Mouse (Mus musculus): ENCODE results near the gene Ift88. TPM values are rescaled to one million over a fixed set of nuclear protein-coding genes. Genes with fewer than 3 reads are reported as not detected.

The Ift88 gene
- total RNA-seq (2021), result 10 to 100 TPM; 13.6 to 14.2 TPM
- long read RNA-seq, experiment 1, partial matches to known transcripts, result 1 of 11 reads
- long read RNA-seq, experiment 1, other reads (novel, unspliced or antisense), result 6 of 11 reads
- long read RNA-seq, experiment 2, transcript Ift88-201 (26 exons, 3,088 nt), result major isoform, 5 of 14 reads
- long read RNA-seq, experiment 2, partial matches to known transcripts, result 1 of 14 reads
- long read RNA-seq, experiment 2, other reads (novel, unspliced or antisense), result 8 of 14 reads

DNA sequence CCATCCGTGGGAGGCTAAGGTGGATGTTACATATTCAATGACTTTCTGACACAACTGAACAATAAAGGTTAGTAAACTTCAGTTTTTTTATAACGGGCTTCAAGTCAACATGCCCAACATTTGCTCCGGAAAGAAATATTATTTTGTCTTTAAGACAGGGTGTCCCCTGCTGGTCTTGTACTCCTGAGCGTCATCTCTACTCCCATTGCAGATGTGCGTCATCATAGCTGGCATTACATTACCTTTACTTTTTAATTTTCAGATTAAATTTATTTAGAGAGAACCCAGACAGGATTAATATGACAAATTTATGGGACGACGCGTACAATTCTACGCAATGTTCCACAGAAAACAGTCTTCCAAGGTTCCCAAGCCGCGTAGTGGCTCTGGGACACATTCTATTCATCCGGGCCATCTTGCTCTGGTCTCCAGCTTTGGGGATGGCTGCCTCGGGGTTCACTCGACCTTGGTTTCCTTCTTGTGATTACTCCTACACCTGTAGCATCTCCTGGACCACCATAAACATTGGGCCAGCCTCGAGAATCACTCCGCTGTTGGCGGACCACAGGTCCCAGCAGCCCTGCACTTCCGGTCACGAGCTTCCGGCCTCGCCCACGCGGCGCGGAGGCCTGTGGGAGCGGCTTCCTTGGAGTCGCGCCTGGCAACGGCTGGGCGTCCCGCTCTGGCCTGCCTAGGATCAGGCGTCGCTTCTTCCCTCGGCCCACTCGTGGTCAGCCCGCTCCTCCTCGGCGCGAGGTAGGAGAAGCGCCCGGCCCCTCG is at the start of gene Ift88:
TSS of gene Ift88 (plus strand) at position 631 of the 780 bp plus-strand sequence.
- DNase-seq (ENCODE audit: low spot score in 2 of 2), result peak; percentile 90 to 95

DNA sequence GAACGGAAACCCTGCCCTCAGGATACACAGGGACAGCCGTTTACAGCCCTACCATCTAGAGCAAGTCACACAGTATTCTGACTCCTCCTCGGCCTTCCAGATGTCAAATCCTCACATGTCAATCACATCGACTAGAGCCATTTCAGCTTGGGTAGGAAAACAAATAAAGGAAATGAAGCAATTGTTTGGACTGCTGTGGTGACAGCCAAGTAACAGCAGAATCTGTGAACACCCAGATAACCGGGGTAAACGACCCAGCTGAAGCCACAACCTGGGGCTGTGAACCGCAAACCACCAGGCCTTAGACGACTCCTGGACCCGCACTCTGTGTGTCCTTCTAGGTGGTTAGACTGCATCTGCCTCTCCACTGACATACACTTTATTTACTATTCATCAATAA is 48.7 kb upstream of the Ift88 start:
- no peak for DNase-seq (ENCODE audit: low spot score in 2 of 2)

DNA sequence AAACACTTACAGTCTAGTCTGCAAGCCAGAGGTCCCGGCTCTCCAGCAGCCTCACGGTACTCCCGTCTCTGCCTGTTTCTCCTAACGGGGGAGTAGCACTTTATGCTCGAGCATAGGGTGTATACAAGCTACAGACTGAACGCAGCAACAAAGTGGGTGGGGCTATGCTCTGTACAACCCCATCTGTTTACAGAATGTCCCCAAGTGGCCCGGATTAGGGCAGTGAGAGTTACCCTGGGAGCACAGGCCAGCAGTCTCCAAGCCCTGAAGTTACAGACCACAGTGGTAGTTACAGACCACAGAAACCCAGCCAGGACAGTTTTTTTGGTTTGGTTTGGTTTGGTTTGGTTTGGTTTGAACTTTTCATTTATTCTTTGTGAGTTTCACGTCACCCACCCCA is 47.8 kb upstream of the Ift88 start:
- DNase-seq (ENCODE audit: low spot score in 2 of 2), result no peak

DNA sequence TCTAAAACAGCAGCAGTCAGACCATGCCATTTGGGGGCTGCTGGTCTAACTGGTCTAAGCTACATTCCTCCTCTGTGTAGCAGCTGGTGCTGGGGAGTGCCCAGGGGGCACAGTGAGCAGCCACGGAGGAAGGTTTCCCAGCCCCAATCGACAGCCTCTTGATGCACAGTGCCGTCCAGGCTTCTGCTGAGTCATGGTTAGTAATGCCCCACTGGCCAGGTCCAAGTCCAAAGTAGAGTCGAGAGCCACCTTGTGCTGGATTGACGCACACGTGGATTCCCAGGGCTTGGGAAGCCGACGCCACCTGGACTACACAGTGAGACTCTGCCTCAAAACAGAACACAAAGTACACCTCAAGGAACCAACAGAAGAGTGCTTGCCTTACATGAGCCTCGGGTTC is 46.9 kb upstream of the Ift88 start:
- no peak for DNase-seq (ENCODE audit: low spot score in 2 of 2)

DNA sequence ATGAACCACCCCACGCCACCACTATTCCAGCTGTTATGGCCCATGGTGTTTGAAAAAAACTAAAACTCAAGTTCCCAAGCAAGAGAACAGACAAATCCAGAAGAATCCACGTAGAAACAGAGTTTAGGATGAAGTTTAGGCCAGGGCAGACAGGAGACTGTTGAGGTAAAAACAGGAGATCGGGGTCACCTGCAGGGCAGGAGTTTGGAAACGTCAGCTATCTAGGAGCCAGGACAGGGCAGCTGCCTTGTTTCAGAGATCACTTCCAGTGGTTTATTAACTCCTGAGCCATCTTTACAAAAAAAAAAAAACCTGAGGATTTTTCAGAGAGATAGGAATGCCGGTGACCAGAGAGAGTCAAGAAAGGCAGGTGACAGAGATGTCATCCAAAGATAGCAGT is 46.3 kb upstream of the Ift88 start:
- DNase-seq (ENCODE audit: low spot score in 2 of 2), result no peak

DNA sequence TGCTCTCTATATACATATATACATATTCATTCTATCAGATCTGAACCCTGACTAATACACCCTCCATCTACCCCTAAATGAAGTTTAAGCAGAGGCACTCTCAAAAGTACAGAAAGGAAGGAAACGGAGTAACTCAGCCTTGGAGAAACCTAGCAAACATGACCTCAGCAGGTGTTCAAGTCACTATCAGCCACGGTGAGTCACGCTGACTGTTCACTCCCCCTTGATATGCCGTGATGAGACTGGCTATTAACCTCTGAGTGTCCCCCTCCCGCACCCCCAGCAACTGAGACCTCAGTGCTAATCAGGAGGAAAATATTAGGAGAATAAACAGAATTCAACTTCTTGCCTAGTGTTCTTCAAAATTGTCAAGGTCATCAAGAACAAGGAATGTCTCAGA is 38.2 kb upstream of the Ift88 start:
- DNase-seq (ENCODE audit: low spot score in 2 of 2), result no peak

DNA sequence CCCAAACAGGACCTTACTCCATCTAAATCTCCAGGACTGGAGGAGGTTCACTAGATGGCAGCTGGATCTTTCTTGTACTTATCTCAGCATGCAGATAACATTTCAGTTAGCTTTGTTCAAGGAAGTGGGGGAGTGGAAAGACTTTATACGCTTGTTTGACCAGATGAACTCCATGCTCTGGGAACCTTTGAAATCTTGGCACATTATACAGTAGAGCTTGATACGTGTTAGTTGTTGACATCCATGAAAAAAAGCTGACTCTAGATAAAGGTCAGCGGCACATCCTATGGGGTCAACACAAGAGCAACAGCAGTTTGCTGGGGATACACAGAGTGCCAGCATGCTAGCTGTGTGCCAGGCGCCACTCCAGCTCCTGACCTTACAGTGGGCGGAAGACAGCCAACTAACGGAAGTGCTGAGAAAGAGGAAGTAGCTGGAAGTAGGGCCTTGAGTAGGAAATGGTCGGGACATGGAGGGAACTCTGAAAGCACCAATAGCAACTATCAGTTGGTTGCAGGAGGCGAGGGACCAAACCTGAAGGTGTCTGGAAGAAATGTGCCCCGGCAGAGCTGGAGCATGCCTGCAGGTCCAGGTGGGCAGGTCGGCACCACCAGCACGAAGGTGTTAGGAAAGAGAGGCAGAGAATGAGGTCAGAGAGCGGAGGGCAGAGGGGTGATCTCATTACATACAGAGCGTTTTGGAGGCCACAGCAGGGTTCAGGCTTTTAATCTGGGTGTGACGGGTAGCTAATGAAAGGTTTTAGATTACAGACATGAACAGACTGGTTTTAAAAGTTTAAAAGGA is 36.9 kb upstream of the Ift88 start:
- DNase-seq (ENCODE audit: low spot score in 2 of 2), result no peak

DNA sequence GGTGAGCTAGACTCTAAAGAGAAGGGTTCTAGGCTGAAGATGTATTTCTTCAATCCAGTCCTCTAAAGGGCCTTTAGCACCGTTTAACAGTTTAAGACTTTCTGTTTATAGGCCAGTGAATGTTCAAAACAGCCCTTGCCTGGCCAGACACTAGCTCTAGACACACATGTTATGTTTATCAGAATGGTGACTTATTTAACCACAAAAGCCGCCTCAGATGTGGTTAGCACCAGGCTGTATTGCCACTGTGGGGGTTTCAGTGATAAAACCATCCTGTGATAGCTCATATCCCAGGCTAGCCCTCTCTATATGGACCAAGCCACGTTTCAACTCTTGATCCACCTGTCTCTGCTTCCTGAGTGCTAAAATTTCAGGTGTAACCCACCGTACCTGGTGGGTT is 32.2 kb upstream of the Ift88 start:
- no peak for DNase-seq (ENCODE audit: low spot score in 2 of 2)

DNA sequence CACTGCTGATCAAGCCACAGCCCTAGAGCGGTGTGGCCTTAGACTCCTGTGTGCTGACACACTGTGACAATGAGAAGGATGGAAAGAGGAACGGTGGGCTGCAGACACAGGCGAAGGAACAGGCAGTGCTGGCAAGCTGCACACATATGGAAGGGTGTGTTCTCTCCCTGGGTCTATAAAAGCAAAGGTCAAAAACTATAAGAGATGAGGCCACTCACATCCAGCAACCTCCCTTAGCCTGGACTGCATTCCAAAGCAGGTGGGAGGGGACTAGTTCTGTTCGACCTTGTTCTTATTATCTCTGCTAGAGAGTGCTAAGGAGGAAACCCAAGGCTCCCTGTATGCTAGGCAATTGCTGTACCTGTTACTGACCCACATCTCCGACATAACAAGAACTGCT is 31.6 kb upstream of the Ift88 start:
- no peak for DNase-seq (ENCODE audit: low spot score in 2 of 2)

DNA sequence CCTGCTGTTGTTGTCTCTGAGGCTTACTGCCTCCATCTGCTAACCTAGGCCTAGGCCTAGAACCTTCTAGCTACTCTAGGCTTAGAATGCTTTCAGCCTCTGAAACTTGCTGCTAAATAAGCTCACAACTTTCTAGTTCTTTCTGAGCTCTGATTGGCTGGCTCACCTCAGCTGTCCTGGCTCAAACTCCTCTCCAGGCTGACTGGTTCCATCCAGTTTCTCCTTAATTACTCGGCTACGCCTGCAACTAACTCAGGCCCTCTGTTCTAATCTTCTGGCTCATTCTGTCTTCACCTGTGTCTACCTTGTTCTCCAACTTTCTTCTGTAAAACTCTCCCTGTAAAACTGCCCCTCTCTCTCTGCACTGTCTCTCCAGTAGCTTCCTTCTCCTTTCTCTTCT is 28.4 kb upstream of the Ift88 start:
- no peak for DNase-seq (ENCODE audit: low spot score in 2 of 2)

DNA sequence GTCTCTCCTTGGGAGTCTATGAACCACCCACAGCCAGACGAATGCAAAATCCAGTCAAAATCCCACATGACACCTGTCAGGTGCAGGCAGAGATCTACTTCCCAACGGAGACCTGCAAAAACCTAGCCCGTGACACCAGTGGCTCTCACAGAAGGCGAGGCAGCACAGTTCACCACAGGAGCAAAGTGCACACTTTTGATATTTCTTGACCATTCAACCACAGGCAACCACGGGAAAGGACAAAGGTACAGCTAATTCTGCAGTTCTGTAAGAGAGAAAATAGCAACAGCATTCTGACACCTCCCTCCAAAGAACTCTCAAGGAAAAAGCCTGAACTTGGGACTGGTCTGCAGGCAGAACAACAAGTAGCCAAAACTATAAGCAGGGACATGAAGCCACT is 26.6 kb upstream of the Ift88 start:
- no peak for DNase-seq (ENCODE audit: low spot score in 2 of 2)

DNA sequence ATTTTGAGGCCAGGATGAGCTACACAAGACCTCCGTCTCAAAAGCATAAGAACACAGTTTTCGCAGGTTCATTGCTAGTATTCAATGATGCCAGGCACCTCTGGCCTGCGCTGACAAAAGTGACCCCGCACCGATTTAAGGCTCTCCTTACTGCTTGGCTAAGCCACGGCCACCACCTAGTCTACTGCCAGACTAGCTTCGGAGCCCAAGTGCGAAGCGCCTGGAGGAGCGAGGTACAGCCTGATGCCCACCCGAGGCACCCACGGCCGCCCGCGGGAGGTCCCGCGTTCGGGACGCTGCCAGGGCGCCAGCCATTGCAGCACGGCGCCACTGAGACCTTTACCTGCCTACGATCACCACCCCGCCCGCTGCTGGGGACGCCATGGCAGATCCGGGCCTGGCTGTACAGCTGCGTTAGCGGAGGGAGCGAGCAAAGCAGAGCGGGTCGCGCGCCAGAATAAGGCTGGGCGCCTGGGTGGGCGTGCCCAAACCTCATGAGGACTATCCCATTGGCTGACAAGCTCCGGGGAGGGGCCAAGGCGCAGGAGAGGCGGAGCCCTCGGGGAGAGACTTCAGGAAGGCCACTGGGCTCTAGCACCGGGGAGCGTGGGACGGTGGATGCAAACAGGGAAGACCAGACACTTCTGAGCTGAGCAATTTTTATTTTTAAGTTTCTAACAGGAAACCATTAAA is 25.7 kb upstream of the Ift88 start, which contains the start of gene Cryl1:
TSS of gene Cryl1 (minus strand) at position 465 of the 693 bp plus-strand sequence.
- DNase-seq (ENCODE audit: low spot score in 2 of 2), result peak; percentile 92 to 95

DNA sequence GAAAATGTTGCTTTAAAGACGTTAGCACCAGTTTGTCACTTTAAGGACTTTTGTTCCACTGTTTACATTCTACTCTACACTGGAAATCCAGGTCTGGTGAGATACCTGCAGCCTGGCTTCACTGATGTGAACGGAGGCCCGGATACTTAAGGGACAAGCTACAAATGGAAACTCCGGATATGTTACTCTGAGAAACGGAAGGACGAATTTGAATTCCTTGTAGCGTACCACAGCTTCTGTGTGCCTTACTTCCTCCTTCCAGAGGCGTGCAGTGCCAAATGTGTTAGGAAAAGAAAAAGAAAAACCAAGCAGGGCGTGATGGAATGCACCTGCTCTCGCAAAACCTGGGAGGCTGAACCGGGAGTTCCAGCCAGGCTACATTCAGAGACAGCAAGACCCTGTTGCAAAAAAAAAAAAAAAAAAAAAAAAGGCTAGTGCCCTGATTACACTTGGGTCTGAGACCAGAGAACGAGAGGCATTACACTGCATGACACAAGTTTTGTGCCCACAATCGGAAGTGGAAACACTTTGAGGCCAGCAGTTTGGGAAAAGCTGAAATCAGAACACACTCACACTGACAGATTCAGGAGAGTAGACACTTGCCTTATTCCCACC is 24.9 kb upstream of the Ift88 start:
- DNase-seq (ENCODE audit: low spot score in 2 of 2), result no peak

DNA sequence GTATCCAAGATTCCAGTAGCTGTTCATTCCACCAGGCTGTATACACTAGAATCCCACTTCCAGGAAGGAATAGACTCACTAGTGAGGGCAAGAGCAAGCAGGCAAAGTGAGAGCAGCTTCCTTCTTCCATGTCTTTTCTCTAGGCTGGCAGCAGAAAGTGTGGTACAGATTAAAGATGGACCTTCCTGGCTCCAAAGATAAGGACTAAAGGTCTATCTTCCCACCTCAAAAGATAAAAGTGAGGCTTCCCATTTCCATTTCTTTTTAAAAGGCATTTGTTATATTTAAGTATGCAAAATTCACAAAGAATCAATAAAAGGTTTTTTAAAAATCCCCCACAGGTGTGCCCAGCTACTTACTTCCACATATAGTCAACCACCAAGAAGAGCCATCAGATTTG is 21.0 kb upstream of the Ift88 start:
- no peak for DNase-seq (ENCODE audit: low spot score in 2 of 2)

DNA sequence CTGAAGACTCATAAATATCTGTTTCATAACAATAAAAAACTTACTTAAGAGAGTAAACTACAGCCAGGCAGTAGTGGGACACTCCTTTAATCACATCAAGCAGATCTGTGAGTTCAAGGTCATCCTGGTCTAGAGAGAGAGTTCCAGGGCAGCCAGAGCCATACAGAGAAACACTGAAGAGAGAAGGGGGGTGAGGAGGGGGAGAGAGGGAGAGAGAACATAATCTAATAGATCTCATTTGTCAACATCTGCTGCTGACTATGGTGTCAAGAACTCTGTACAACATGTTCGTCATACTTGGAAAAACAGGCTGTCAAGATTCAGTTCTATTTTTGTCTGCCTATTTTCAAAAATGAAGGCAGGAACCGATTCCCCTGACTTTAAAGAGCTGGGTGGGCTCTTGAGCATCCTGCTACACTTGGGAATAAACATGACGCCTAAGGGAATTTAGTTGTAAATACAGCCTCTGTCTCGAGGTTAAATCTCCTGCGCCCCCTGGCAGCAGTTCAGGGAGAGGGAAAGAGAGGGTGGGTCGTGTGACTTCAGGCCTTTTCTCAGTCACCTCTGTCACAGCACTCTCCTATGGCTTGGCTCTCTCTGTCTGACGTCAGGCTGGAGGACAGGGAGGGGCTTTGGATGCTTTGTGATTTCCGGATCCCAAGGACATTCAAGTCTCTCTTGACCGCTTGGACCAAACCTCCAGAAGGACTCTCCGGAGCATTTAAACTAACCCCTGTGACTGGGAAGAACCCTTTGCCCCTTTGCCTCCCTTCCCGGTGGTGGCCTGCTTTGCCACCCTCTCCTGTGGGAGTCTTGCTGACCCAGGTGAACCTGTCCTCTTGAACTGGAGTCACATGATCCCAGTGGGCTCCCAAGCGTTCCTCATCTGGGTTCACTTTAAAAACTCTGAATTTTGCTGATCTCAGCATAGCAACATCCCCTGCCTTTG is 16.5 kb upstream of the Ift88 start:
- peak; percentile 22 to 23 for DNase-seq (ENCODE audit: low spot score in 2 of 2)

DNA sequence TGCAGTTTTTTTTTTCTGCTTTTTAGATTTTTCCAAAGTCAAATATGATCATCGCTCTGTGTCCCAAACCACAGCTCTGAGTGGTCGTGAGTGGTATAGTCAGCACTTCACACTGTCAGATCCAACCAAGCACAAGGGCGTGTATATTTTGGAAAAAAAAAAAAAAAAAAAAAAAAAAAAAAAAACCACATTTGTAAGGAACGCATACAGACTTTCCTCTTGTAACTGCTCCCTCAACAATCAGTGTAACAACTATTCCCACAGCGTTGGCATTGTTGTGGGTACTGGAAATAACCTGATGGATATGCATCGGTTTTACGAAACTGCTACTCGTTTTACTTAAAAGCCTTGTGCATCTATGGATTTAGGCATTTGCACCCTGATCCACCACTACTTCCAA is 15.8 kb upstream of the Ift88 start:
- DNase-seq (ENCODE audit: low spot score in 2 of 2), result no peak

DNA sequence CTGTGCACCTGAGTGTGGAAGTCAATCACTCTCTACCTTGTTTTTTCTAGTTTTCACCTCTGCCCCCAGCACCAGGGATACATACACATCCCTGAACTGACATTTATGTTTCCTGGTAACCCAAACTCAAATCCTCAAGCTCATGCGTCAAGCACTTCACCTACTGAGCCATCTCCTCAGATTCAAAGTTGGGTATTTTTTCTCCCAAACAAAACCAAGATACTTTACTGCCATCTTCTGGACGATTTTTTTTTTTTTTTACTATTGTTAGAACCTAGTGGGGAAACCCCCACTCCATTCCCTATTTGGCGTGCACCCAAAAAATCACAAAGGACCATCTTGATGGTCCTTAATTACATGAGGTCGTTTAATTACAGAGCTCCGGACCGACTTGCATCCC is 14.8 kb upstream of the Ift88 start:
- DNase-seq (ENCODE audit: low spot score in 2 of 2), result peak in 1 of 2 experiments; percentile 40

DNA sequence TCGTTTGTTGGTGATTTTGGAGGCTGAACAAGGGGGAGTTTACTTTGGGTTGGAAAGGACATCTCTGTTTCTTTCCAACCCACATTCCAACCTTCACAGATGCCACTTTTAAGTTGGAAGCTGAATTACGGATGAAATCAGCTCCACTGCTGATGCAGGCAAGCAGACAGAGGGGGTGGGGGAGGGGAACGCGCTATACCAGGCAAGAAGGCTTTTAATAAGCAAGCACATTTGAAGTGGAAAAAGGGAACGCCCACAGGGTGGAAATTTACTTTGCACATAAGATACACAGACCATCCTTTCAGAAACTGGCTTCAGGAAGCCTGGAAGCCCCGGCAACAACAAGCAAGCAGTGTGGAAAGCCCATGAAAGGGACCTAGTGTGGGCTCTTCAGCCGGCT is 11.7 kb upstream of the Ift88 start:
- DNase-seq (ENCODE audit: low spot score in 2 of 2), result peak; percentile 20 to 40

DNA sequence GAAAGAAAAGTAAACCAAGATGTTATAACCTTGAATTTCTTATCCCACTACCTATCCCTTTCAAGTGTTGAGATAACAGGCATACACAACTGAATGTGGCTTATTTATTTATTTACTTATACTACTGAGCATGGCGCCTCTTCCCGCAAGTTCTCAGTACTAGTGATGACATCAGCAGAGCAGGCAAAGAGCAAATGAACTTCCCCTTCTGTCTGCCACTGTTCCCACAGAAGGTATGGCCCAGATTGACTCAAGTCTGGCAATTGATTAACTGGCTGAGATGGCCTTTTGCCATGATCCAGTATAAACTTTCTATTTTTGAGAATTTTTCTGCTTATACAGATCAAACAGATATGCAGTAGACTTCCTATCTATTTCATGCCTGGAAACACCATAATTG is 6.7 kb upstream of the Ift88 start:
- DNase-seq (ENCODE audit: low spot score in 2 of 2), result no peak

DNA sequence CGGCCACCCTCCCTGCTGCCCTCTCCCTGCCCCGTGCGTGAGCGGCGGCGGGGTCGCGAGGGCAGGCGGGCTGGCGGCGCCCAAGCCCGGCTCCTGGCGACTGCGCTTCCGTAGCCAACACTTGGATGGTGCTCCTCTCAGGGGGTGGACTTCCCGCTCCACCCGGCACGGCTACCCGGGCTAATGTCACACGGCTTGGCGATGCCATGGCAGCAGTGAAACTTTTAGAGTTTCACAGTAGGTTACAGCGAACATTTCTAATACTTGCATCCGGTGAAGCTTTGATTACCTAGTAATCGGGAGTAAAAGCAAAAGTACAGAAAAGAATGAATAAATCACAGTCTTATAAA is 325 bp downstream of the Ift88 start:
- DNase-seq (ENCODE audit: low spot score in 2 of 2), result no peak

Data from layer of hippocampus, postnatal 14 days (tissue).